Mouse (Mus musculus) midbrain, embryonic 14.5 days (tissue): ENCODE data around the gene Vmn1r69. TPM values are rescaled to one million over a fixed set of nuclear protein-coding genes. Genes with fewer than 3 reads are reported as not detected.

ENCODE experiments used
- ATAC-seq: fragments of 200-750 bp; cut with Nextera tagmentation; 2 replicates; pipeline ENCODE4 v1.8.0; 2017; ENCODE audit warnings: moderate number of reproducible peaks, moderate library complexity; ENCODE audit not compliant: low FRiP score, low TSS enrichment
- DNase-seq: peaks from one replicate; pipeline ENCODE4 v3.0.0-alpha.2; 2015
- H3K27ac ChIP-seq: fragments of 300-500 bp; sonication (generic); replicated peaks from 2 replicates; pipeline ENCODE4 v1.5.1; 2014; ENCODE audit warnings: mild to moderate bottlenecking, low read depth, low read length, moderate library complexity
- H3K27me3 ChIP-seq: fragments of 300-500 bp; sonication (generic); 2 replicates; pipeline ENCODE4 v1.6.1; 2014; ENCODE audit warnings: low read length, control low read depth, mixed read lengths; ENCODE audit not compliant: control insufficient read depth, insufficient read depth
- H3K36me3 ChIP-seq: fragments of 300-500 bp; sonication (generic); 2 replicates; pipeline ENCODE4 v1.6.1; 2014; ENCODE audit warnings: low read length, control low read depth; ENCODE audit not compliant: control insufficient read depth, insufficient read depth
- H3K4me1 ChIP-seq: fragments of 300-500 bp; sonication (generic); 2 replicates; pipeline ENCODE4 v1.6.1; 2014; ENCODE audit warnings: mild to moderate bottlenecking, antibody characterized with exemption, low read length, control low read depth; ENCODE audit not compliant: control insufficient read depth, insufficient read depth
- H3K4me2 ChIP-seq: fragments of 300-500 bp; sonication (generic); 2 replicates; pipeline ENCODE4 v1.6.1; 2014; ENCODE audit warnings: mild to moderate bottlenecking, low read length, moderate library complexity
- H3K4me3 ChIP-seq: fragments of 300-500 bp; sonication (generic); replicated peaks from 2 replicates; pipeline ENCODE4 v1.5.1; 2014; ENCODE audit warnings: low read depth, low read length
- H3K9ac ChIP-seq: fragments of 300-500 bp; sonication (generic); replicated peaks from 2 replicates; pipeline ENCODE4 v1.6.1; 2014; ENCODE audit warnings: mild to moderate bottlenecking, low read length, moderate library complexity
- H3K9me3 ChIP-seq: fragments of 300-500 bp; sonication (generic); 2 replicates; pipeline ENCODE4 v1.6.1; 2016; ENCODE audit warnings: low read length, control low read depth, mixed read lengths; ENCODE audit not compliant: control insufficient read depth
- WGBS: fragments of 180-500 bp; shearing (Covaris S2); extraction: QIAGEN DNeasy Blood & Tissue Kit; methylation state at CpG from one replicate; pipeline ENCODE4 v1.1.7; 2014; 5-methylcytosine and 5-hydroxymethylcytosine counted together
- polyA plus RNA-seq: library from polyadenylated mRNA; unstranded; fragments of >200 nt; fragmentation: Nextera tagmentation; extraction: Ambion mirVana; gene quantifications from 2 replicates; pipeline ENCODE4 v1.2.1, GENCODE M21; 2014

The Vmn1r69 gene
- not detected in 2 replicates for polyA plus RNA-seq

- no peaks in the 10 kb centered on the region; the same call in 1 of the 2 replicates for H3K9me3 ChIP-seq
- H3K27ac ChIP-seq: no peak within 1 kb of the TSS
- no peaks in the 10 kb centered on the region for H3K4me1 ChIP-seq
- H3K36me3 ChIP-seq: no peaks in the 10 kb centered on the region
- no peak within 1 kb of the TSS for H3K4me3 ChIP-seq
- DNase-seq (no peak), ATAC-seq (no peak)
- no peak within 1 kb of the TSS for H3K9ac ChIP-seq
- H3K27me3 ChIP-seq: no peaks in the 10 kb centered on the region
- no peak within 1 kb of the TSS for H3K4me2 ChIP-seq
Observed at GRCm38 (mm10) chr7:10613559-10613958, at the start of gene Vmn1r69. Gene Vmn1r69 (minus strand): TSS chr7:10613659.

GRCm38 (mm10) chr7:10631232-10631631 lies 17.8 kb upstream of the Vmn1r69 start, which contains the start of gene Vmn1r70:
Gene Vmn1r70 (plus strand): TSS chr7:10631532.
- no peaks in the 10 kb centered on the region for H3K4me1 ChIP-seq
- 70% methylated on average over 1 of the region's 1 CpGs for WGBS
- H3K4me3 ChIP-seq: no peak within 1 kb of the TSS
- H3K9me3 ChIP-seq: peaks cover 25% of the 10 kb centered on the region
- no peak within 1 kb of the TSS for H3K4me2 ChIP-seq
- no peaks in the 10 kb centered on the region for H3K36me3 ChIP-seq
- ATAC-seq: no peak
- no peaks in the 10 kb centered on the region for H3K27me3 ChIP-seq
- no peak for DNase-seq
- no peak within 1 kb of the TSS for H3K27ac ChIP-seq
- no peak within 1 kb of the TSS for H3K9ac ChIP-seq

- no peaks in the 10 kb centered on the region for H3K27me3 ChIP-seq
- no peak for DNase-seq
- H3K4me2 ChIP-seq: no peak within 1 kb of the TSS
- H3K4me1 ChIP-seq: no peaks in the 10 kb centered on the region
- H3K36me3 ChIP-seq: no peaks in the 10 kb centered on the region
- H3K9ac ChIP-seq: no peak within 1 kb of the TSS
- no peak within 1 kb of the TSS for H3K27ac ChIP-seq
- WGBS: 74% methylated on average over 2 of the region's 2 CpGs
- ATAC-seq: no peak
- peaks cover 13% of the 10 kb centered on the region; the same call in 1 of the 2 replicates for H3K9me3 ChIP-seq
- H3K4me3 ChIP-seq: no peak within 1 kb of the TSS
Observed at GRCm38 (mm10) chr7:10558385-10558784, 55.1 kb downstream of the Vmn1r69 start, which contains the start of gene Vmn1r68. Gene Vmn1r68 (minus strand): TSS chr7:10558485.

Other genes with a start within 250 kb of the Vmn1r69 start
- not detected in 2 replicates for gene Vmn1r67, start 170.3 kb downstream of the Vmn1r69 start, polyA plus RNA-seq
- 53.1 and 64.2 TPM in 2 replicates for gene Zik1, start 118.3 kb downstream of the Vmn1r69 start, polyA plus RNA-seq
- gene Vmn1r68, start 55.2 kb downstream of the Vmn1r69 start, polyA plus RNA-seq: not detected in 2 replicates
- not detected in 2 replicates for gene Vmn1r70, start 17.9 kb upstream of the Vmn1r69 start, polyA plus RNA-seq
- gene Nlrp4b, start 74.1 kb upstream of the Vmn1r69 start, polyA plus RNA-seq: not detected in 2 replicates
- not detected in 2 replicates for gene Vmn1r71, start 140.7 kb upstream of the Vmn1r69 start, polyA plus RNA-seq